Mouse (Mus musculus) midbrain, embryonic 15.5 days (tissue): ENCODE measurements around the gene Tiparp. TPM values are rescaled to one million over a fixed set of nuclear protein-coding genes. Genes with fewer than 3 reads are reported as not detected.

Experiments
- ATAC-seq: fragments of 200-750 bp; cut with Nextera tagmentation; replicated peaks from 2 replicates; pipeline ENCODE4 v1.8.0; 2017; ENCODE audit warnings: moderate TSS enrichment
- H3K27ac ChIP-seq: fragments of 300-500 bp; sonication (generic); 2 replicates; pipeline ENCODE4 v1.5.1; 2015; ENCODE audit warnings: mild to moderate bottlenecking, inconsistent platforms
- H3K27me3 ChIP-seq: fragments of 300-500 bp; sonication (generic); replicated peaks from 2 replicates; pipeline ENCODE4 v1.6.1; 2015; ENCODE audit warnings: inconsistent platforms
- H3K36me3 ChIP-seq: fragments of 300-500 bp; sonication (generic); replicated peaks from 2 replicates; pipeline ENCODE4 v1.6.1; 2015; ENCODE audit warnings: inconsistent platforms
- H3K4me1 ChIP-seq: fragments of 300-500 bp; sonication (generic); 2 replicates; pipeline ENCODE4 v1.6.1; 2015; ENCODE audit warnings: inconsistent platforms
- H3K4me2 ChIP-seq: fragments of 300-500 bp; sonication (generic); 2 replicates; pipeline ENCODE4 v1.6.1; 2015; ENCODE audit warnings: inconsistent platforms, mild to moderate bottlenecking, moderate library complexity
- H3K4me3 ChIP-seq: fragments of 300-500 bp; sonication (generic); 2 replicates; pipeline ENCODE4 v1.5.1; 2015; ENCODE audit warnings: mild to moderate bottlenecking, inconsistent platforms
- H3K9ac ChIP-seq: fragments of 300-500 bp; sonication (generic); 2 replicates; pipeline ENCODE4 v1.6.1; 2015; ENCODE audit warnings: mild to moderate bottlenecking, inconsistent platforms
- H3K9me3 ChIP-seq: fragments of 300-500 bp; sonication (generic); 2 replicates; pipeline ENCODE4 v1.6.1; 2016; ENCODE audit warnings: inconsistent platforms
- WGBS: fragments of 180-500 bp; shearing (Covaris S2); methylation state at CpG from one replicate; pipeline ENCODE4 v1.1.7; 2015; ENCODE audit warnings: mixed read lengths; 5-methylcytosine and 5-hydroxymethylcytosine counted together
- polyA plus RNA-seq: library from polyadenylated mRNA; unstranded; fragments of >200 nt; fragmentation: Nextera tagmentation; extraction: Ambion mirVana; gene quantifications from 2 replicates; pipeline ENCODE4 v1.2.1, GENCODE M21; 2015

Tiparp gene
- polyA plus RNA-seq, 1 experiment from 2014 or later, result 27.3 TPM

- Histone ChIP-seq H3K4me1 (peaks cover 13% of the 10 kb centered on the region), H3K4me3 (no peak overlapping the region), H3K27me3 (no peaks in the 10 kb centered on the region), H3K36me3 (no peaks in the 10 kb centered on the region), H3K9ac (no peak overlapping the region), H3K27ac (no peak overlapping the region), H3K4me2 (no peak overlapping the region), H3K9me3 (no peaks in the 10 kb centered on the region)
- no peak for ATAC-seq
- 44% methylated on average over 2 of the region's 2 CpGs for WGBS
These were observed 6.3 kb downstream of the Tiparp start for GRCm38 (mm10) chr3:65534488-65534887.

- Histone ChIP-seq H3K27me3 (no peaks in the 10 kb centered on the region), H3K4me1 (peaks cover 10% of the 10 kb centered on the region), H3K27ac (no peak overlapping the region), H3K4me2 (no peak overlapping the region), H3K9me3 (no peaks in the 10 kb centered on the region), H3K36me3 (no peaks in the 10 kb centered on the region), H3K9ac (no peak overlapping the region), H3K4me3 (no peak overlapping the region)
- no peak for ATAC-seq
These were observed 7.0 kb downstream of the Tiparp start for GRCm38 (mm10) chr3:65535087-65535761.

DNA sequence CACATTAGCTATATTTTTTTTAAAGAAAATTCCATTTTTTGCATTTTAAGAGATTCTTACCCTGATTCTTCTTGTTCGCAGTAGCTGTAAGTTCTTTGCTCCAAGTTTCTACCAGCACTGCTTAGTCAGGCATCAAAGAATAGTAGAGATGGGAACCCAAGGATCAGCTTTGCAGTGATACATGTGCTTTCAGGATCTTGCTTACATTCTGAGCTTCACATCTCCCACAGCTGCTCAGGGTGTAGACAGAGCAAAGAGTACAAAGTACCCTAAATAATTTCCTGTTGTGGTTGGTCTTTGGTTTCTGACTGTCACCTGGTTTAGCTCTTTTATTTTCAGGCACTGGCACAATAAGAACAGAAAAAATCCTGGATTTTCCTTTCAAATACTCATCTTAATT is 9.1 kb downstream of the Tiparp start:
- Histone ChIP-seq H3K4me1 (peaks cover 10% of the 10 kb centered on the region), H3K9ac (no peak overlapping the region), H3K27me3 (no peaks in the 10 kb centered on the region), H3K36me3 (no peaks in the 10 kb centered on the region), H3K9me3 (no peaks in the 10 kb centered on the region), H3K4me2 (no peak overlapping the region), H3K27ac (no peak overlapping the region), H3K4me3 (no peak overlapping the region)
- no peak for ATAC-seq
- 71% methylated on average over 1 of the region's 1 CpGs for WGBS

DNA sequence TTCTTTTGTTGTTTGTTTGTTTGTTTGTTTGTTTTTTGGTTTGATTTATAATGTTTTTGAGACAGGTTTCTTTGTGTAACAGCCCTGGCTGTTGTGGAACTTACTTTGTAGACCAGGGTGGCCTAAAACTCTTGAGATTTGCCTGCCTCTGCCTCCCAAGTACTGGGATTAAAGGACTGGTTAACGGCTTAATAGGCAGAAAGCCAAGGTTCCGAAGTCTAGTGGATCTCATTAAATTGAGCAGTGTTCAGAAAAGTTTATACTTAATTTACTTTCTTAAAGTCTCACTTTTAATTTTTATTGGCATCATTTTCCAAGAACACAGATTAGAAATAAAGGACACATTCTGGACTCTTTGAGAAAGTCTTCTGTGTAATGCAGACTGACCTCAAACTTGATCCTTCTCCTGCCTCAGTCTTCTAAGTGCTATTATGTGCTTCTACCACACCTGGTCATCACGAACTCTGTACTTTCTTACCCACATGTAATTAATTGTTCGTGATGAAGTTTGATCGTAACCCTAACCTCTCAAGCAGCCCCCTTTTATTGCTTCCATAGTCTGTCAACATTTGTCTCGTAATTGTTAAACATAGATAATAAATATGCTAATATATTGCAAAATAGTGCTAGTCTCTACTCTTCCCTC is 12.8 kb downstream of the Tiparp start:
- Histone ChIP-seq H3K9ac (no peak overlapping the region), H3K9me3 (no peaks in the 10 kb centered on the region), H3K4me1 (no peaks in the 10 kb centered on the region), H3K4me2 (no peak overlapping the region), H3K27me3 (no peaks in the 10 kb centered on the region), H3K27ac (no peak overlapping the region), H3K36me3 (no peaks in the 10 kb centered on the region), H3K4me3 (no peak overlapping the region)
- ATAC-seq, result no peak
- 92% methylated on average over 6 of the region's 6 CpGs for WGBS

GRCm38 (mm10) chr3:65541552-65541935 is 13.3 kb downstream of the Tiparp start:
- Histone ChIP-seq H3K4me1 (no peaks in the 10 kb centered on the region), H3K27me3 (no peaks in the 10 kb centered on the region), H3K36me3 (no peaks in the 10 kb centered on the region), H3K9ac (no peak overlapping the region), H3K4me3 (no peak overlapping the region), H3K27ac (no peak overlapping the region), H3K4me2 (no peak overlapping the region), H3K9me3 (no peaks in the 10 kb centered on the region)
- 42% methylated on average over 4 of the region's 4 CpGs for WGBS
- no peak for ATAC-seq

DNA sequence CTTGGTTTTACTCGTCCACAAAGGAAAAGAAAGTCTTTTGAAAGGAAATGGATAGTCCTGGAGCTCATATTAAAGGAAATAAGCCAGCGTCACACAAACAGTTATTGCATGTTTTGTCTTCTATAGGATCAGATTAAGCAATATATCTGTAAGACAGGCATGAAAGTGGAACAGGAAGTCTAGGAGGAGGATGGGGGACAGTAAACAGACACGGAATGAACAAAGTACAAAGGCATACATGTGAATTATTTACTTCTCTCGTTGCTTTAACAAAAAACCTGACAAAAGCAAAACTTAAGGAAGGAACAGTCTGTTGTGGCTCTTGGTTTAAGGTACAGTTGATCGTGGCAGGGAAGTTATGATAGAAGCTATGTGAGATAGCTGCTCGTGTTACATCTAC is 21.6 kb downstream of the Tiparp start:
- Histone ChIP-seq H3K9ac (no peak overlapping the region), H3K9me3 (no peaks in the 10 kb centered on the region), H3K4me1 (no peaks in the 10 kb centered on the region), H3K4me3 (no peak overlapping the region), H3K27me3 (no peaks in the 10 kb centered on the region), H3K4me2 (no peak overlapping the region), H3K27ac (no peak overlapping the region), H3K36me3 (no peaks in the 10 kb centered on the region)
- WGBS, result 72% methylated on average over 6 of the region's 6 CpGs
- no peak for ATAC-seq

GRCm38 (mm10) chr3:65551065-65551464 is 22.9 kb downstream of the Tiparp start:
- Histone ChIP-seq H3K36me3 (no peaks in the 10 kb centered on the region), H3K4me2 (no peak overlapping the region), H3K27ac (no peak overlapping the region), H3K9me3 (no peaks in the 10 kb centered on the region), H3K4me1 (no peaks in the 10 kb centered on the region), H3K27me3 (no peaks in the 10 kb centered on the region), H3K9ac (no peak overlapping the region), H3K4me3 (no peak overlapping the region)
- 55% methylated on average over 5 of the region's 5 CpGs for WGBS
- ATAC-seq, result no peak

- Histone ChIP-seq H3K4me1 (peaks cover 9% of the 10 kb centered on the region; the same call in 1 of the 2 replicates), H3K9ac (no peak overlapping the region), H3K27ac (no peak overlapping the region), H3K9me3 (no peaks in the 10 kb centered on the region), H3K27me3 (no peaks in the 10 kb centered on the region), H3K4me2 (no peak overlapping the region), H3K4me3 (no peak overlapping the region), H3K36me3 (no peaks in the 10 kb centered on the region)
- 98% methylated on average over 2 of the region's 2 CpGs for WGBS
- ATAC-seq, result no peak
These were observed 26.4 kb downstream of the Tiparp start for GRCm38 (mm10) chr3:65554633-65555032.

DNA sequence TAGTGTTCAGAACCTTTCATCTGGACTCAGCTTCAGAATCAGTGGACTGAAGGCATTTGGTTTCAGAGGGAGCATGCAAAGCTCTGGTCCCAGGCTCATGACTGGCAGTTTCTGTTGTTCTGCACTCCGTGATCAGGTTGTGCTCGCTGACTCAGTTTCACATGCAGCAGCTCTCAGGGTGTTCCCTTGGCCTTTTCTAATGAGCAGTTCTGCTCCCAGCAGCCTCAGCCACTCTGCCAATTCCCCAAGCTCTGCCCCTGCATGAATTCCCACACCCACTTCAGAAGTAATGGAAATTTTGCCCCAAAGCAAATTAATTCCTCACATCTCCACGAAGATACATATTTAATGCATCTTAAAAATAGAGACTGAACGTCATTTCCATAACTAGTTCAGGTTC is 30.5 kb downstream of the Tiparp start:
- no peak overlapping the region for H3K9ac ChIP-seq
- no peak overlapping the region for H3K4me3 ChIP-seq
- H3K27me3 ChIP-seq, result no peaks in the 10 kb centered on the region
- peak overlapping the region; percentile 38; the same call in 1 of the 2 replicates for H3K27ac ChIP-seq
- no peak overlapping the region for H3K4me2 ChIP-seq
- H3K4me1 ChIP-seq, result peaks cover 9% of the 10 kb centered on the region; the same call in 1 of the 2 replicates
- WGBS, result 36% methylated on average over 4 of the region's 4 CpGs
- H3K9me3 ChIP-seq, result no peaks in the 10 kb centered on the region
- peak; percentile 67 for ATAC-seq
- H3K36me3 ChIP-seq, result no peaks in the 10 kb centered on the region

GRCm38 (mm10) chr3:65562212-65562611 is 34.0 kb downstream of the Tiparp start:
- Histone ChIP-seq H3K4me1 (peaks cover 9% of the 10 kb centered on the region; the same call in 1 of the 2 replicates), H3K4me3 (no peak overlapping the region), H3K27ac (no peak overlapping the region), H3K4me2 (no peak overlapping the region), H3K27me3 (no peaks in the 10 kb centered on the region), H3K9ac (no peak overlapping the region), H3K9me3 (no peaks in the 10 kb centered on the region), H3K36me3 (no peaks in the 10 kb centered on the region)
- no peak for ATAC-seq
- WGBS, result 75% methylated on average over 9 of the region's 9 CpGs

DNA sequence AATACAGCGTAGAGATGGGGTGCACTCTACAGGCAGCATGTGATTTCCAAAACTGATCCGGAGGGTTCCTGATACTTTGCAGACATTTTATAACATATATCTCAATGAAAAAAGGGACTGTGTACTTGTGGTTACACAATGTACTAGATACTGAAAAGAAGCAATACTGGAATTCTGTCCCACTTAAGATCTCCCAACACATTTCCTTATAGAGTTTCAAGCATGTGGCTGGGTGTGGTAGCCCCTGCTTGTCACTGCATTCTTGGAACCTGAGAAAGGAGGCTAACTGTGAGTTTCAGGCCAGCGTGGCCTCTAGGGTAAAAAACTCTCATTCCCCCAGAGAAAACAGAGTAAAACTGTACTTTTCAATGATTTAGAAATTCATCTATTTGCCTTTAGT is 34.5 kb downstream of the Tiparp start:
- H3K9me3 ChIP-seq, result no peaks in the 10 kb centered on the region
- H3K4me3 ChIP-seq, result no peak overlapping the region
- H3K4me2 ChIP-seq, result no peak overlapping the region
- H3K9ac ChIP-seq, result no peak overlapping the region
- ATAC-seq, result no peak
- peaks cover 9% of the 10 kb centered on the region; the same call in 1 of the 2 replicates for H3K4me1 ChIP-seq
- 94% methylated on average over 3 of the region's 3 CpGs for WGBS
- no peaks in the 10 kb centered on the region for H3K36me3 ChIP-seq
- no peaks in the 10 kb centered on the region for H3K27me3 ChIP-seq
- H3K27ac ChIP-seq, result no peak overlapping the region

DNA sequence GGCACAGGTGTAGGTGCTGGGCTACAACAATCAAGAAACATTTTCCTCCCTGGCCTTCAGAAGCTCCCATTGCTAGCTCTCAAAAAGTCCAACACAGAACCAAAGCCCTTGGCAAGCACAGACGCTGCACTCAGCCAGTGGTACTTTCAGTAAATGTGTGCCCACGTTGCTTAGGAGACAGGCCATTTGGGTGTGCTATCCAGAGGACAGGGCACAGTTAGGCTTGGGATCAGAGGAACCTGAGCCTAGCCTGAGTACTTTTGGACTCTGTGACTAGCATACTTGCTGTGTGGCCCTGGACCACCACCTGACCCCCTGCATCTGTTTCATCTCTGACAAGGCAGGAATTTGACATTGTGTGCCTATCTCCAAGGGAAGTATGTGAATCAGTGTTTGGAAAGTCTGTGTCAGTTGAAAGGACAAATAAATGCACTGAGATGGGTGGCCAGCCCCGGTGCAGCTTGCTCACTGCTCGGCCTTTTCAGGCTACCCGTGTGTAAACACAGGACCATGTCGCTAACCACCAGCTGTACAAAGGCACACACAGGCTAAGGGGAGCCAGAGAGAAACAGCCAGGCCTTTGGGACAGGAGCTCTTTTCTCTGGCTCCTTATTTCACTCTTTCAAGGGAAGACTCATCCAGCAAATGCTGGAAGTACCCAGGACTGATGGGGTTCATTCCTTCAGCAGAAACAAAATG is 35.9 kb downstream of the Tiparp start:
- no peaks in the 10 kb centered on the region for H3K36me3 ChIP-seq
- peak; percentile 64; the same call in 1 of the 2 replicates for ATAC-seq
- H3K9me3 ChIP-seq, result no peaks in the 10 kb centered on the region
- no peak overlapping the region for H3K4me2 ChIP-seq
- no peak overlapping the region for H3K9ac ChIP-seq
- H3K27ac ChIP-seq, result no peak overlapping the region
- H3K4me1 ChIP-seq, result no peaks in the 10 kb centered on the region
- no peak overlapping the region for H3K4me3 ChIP-seq
- H3K27me3 ChIP-seq, result no peaks in the 10 kb centered on the region
- WGBS, result 49% methylated on average over 6 of the region's 6 CpGs
